Mouse (Mus musculus) left cerebral cortex, adult 8-10 months (tissue): ENCODE results near the gene Cenpk. TPM values are rescaled to one million over a fixed set of nuclear protein-coding genes. Genes with fewer than 3 reads are reported as not detected.

Experiments used
- total RNA-seq, 4 experiments: library from RNA; stranded (reverse); gene quantifications; 2 replicates each; pipeline ENCODE4 v1.2.4; 2022

The Cenpk gene
- total RNA-seq, 4 experiments from 2014 or later: 0.81 to 2.5 (median 1.2) TPM

Other genes starting within 250 kb of the Cenpk start
- 10 to 100 TPM; 27.7 to 31.6 (median 29.7) TPM for gene Nln, start 119.0 kb upstream of the Cenpk start, total RNA-seq
- 100 to 1,000 TPM; 132 to 160 (median 140) TPM for gene Sgtb, start 118.9 kb upstream of the Cenpk start, total RNA-seq
- 10 to 100 TPM; 48.5 to 55.8 (median 52.1) TPM for gene Trappc13, start 50.1 kb upstream of the Cenpk start, total RNA-seq
- 10 to 100 TPM; 55.3 to 65.0 (median 60.9) TPM for gene Trim23, start 49.8 kb upstream of the Cenpk start, total RNA-seq
- 10 to 100 TPM; 10.8 to 11.6 (median 11.4) TPM for gene Ppwd1, start 232 bp downstream of the Cenpk start, total RNA-seq
- 1 to 10 TPM; 4.7 to 6.2 (median 5.8) TPM for gene Adamts6, start 59.2 kb downstream of the Cenpk start, total RNA-seq